Mouse (Mus musculus) hindbrain, embryonic 10.5 days (tissue): ENCODE results near the gene Cmc2. TPM values are rescaled to one million over a fixed set of nuclear protein-coding genes. Genes with fewer than 3 reads are reported as not detected.

Experiments used
- DNase-seq: peaks from one replicate; pipeline ENCODE4 v3.0.0-alpha.2; 2017; ENCODE audit warnings: low spot score
- H3K27ac ChIP-seq: fragments of 300-500 bp; sonication (generic); 2 replicates; pipeline ENCODE4 v1.5.1; 2016; ENCODE audit warnings: mild to moderate bottlenecking, moderate library complexity
- H3K27me3 ChIP-seq: fragments of 300-500 bp; sonication (generic); 2 replicates; pipeline ENCODE4 v1.6.1; 2016; ENCODE audit warnings: mild to moderate bottlenecking; ENCODE audit not compliant: poor library complexity, insufficient read depth, severe bottlenecking
- H3K36me3 ChIP-seq: fragments of 300-500 bp; sonication (generic); 2 replicates; pipeline ENCODE4 v1.6.1; 2016; ENCODE audit warnings: mild to moderate bottlenecking, moderate library complexity
- H3K4me1 ChIP-seq: fragments of 300-500 bp; sonication (generic); replicated peaks from 2 replicates; pipeline ENCODE4 v1.6.1; 2016; ENCODE audit warnings: mild to moderate bottlenecking
- H3K4me3 ChIP-seq: fragments of 300-500 bp; sonication (generic); 2 replicates; pipeline ENCODE4 v1.5.1; 2016; ENCODE audit warnings: mild to moderate bottlenecking, moderate library complexity
- H3K9me3 ChIP-seq: fragments of 300-500 bp; sonication (generic); 2 replicates; pipeline ENCODE4 v1.6.1; 2016; ENCODE audit warnings: mild to moderate bottlenecking, moderate library complexity
- WGBS: fragments of 180-500 bp; shearing (Covaris S2); methylation state at CpG from one replicate; pipeline ENCODE4 v1.1.7; 2016; 5-methylcytosine and 5-hydroxymethylcytosine counted together
- polyA plus RNA-seq: library from polyadenylated mRNA; unstranded; fragments of >200 nt; fragmentation: Nextera tagmentation; extraction: Ambion mirVana; gene quantifications from 2 replicates; pipeline ENCODE4 v1.2.1, GENCODE M21; 2016

Gene Cmc2
- polyA plus RNA-seq, 1 experiment from 2014 or later: 79.7 TPM

DNA sequence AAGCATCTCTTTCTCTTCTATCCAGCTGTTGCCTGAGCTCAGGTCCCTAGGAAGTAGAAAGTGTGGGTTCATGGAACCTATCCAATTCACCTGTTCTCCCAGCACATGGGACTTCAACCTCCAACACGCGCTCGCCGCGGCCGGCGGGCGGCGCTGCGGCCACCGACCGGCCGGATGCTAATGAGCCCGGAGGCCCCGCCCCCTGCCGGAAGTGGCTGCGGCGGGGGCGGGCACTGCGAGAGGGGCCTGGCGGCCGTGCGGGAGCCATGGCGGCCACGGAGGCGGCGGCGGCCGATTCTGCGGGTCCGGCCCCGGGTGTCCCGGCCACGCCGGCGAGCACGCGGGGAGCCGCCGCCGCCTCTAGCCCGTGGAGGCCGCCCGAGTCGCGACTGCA is 21.9 kb upstream of the Cmc2 start, which contains the start of gene Atmin:
TSS of gene Atmin (plus strand) at position 233 of the 394 bp plus-strand sequence.
- H3K4me1 ChIP-seq: peaks cover 35% of the 10 kb centered on the region
- peak within 1 kb of the TSS; percentile 89 for H3K4me3 ChIP-seq
- H3K27me3 ChIP-seq: no peaks in the 10 kb centered on the region
- peaks cover 47% of the 10 kb centered on the region for H3K36me3 ChIP-seq
- H3K27ac ChIP-seq: peak within 1 kb of the TSS; percentile 89
- DNase-seq: peak; percentile 85
- WGBS: under 1% methylated on average over 46 of the region's 46 CpGs
- no peaks in the 10 kb centered on the region for H3K9me3 ChIP-seq

DNA sequence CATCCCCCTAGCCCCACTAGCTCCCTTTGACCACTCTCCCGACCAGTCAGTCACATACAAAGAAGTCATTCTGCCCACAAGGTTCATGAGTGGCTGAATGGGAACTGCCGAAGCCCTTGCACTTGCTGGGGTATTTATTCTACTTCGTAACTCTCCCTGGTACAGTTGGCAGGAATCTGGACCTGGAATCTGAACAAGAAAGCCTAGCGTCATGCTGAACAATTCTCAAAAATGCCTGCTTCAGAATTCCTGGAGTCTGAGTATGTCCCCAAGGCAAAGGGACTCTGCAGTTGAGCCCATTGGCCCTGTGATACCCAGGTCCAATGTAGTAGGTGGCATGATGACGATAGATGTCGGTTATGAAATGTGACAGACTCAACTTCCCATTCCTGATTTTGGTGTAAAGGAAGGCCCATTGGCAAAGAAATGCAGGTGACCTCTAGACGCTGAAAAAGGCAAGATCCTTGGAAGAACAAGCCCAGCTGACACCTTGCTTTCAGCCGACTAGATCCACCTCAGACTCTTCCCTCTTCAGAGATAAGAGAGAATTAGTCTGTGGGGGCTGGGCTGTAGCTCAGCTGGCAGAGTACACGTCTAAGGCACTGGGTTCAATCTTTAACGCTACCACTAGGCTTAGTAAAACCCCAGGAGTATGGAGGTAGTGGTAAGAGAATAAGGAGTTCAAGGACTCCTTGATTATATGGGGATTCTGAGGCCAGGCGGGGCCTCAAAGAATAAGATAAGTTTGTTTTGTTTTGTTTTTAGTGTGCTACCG is 21.2 kb upstream of the Cmc2 start:
- no peaks in the 10 kb centered on the region for H3K27me3 ChIP-seq
- H3K4me3 ChIP-seq: no peak overlapping the region
- no peak for DNase-seq
- 83% methylated on average over 12 of the region's 12 CpGs for WGBS
- no peak overlapping the region for H3K27ac ChIP-seq
- peaks cover 50% of the 10 kb centered on the region for H3K36me3 ChIP-seq
- peaks cover 32% of the 10 kb centered on the region for H3K4me1 ChIP-seq
- no peaks in the 10 kb centered on the region for H3K9me3 ChIP-seq

DNA sequence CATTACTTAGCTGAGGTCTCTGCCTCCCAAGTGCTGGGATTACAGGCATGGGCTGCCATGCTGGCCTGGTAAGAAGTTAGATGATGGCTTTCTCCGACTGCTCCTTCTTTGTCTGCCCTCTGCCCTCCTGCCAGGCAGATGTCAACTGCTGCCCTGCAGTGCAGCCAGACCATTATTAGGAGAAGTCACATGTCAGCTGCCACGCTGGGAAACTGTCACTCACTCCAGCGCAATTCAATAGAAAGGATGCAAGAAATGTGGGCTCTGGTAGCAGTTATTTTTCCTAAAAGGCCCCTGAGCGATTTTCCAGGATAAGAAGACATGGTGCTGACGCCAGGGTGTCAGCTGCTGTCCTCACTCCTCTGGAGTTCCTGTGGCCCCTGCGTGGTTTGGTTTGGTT is 14.3 kb upstream of the Cmc2 start:
- Histone ChIP-seq H3K4me3 (no peak overlapping the region), H3K27ac (0 out of 2 replicates have a peak overlapping the region, but pooled peaks have one; percentile 40), H3K36me3 (peaks cover 97% of the 10 kb centered on the region), H3K27me3 (no peaks in the 10 kb centered on the region), H3K9me3 (no peaks in the 10 kb centered on the region), H3K4me1 (peaks cover 6% of the 10 kb centered on the region; the same call in 1 of the 2 replicates)
- DNase-seq: peak; percentile 55
- WGBS: 28% methylated on average over 6 of the region's 6 CpGs

DNA sequence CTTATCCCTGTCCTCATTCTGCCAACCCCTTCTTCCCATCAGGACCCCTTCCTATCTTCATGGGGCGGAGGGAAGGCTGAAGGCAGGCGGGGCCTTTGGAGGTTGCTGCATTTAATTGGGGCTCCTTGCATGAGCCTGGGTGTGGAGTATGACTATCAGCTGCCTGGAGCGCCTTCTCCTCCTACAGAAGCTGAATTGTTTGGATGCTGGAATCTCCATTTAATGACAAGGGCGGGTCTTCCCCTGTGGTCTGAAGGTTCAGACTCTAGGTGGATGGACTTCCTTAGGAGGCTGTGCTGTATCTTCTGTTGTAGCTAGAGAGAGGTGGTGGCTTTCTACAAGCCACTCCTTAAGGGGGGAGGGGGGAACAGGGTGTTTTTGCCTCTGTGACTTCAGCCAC is 13.7 kb upstream of the Cmc2 start:
- Histone ChIP-seq H3K27ac (peak overlapping the region; percentile 40; the same call in 1 of the 2 replicates), H3K36me3 (peaks cover 97% of the 10 kb centered on the region), H3K9me3 (no peaks in the 10 kb centered on the region), H3K4me1 (peaks cover 6% of the 10 kb centered on the region; the same call in 1 of the 2 replicates), H3K27me3 (no peaks in the 10 kb centered on the region), H3K4me3 (no peak overlapping the region)
- DNase-seq: no peak
- 87% methylated on average over 4 of the region's 4 CpGs for WGBS

DNA sequence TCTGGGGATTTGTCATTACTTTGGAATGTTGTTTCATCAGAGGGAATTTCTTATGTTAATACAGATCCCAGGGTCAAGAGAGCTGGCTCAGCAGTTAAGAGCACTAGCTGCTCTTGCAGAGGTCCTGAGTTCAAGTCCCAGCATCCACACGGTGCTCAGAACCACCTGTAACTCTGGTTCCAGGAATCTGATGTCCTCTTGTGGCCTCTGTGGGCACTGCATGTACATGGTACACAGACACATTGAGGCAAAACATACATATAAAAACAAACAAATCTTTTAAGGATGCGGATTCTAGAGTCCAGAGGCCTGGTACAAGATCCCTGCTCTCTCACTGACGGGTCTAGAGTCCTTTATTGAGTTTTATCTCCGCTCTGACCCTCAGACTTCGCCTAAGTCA is 7.3 kb upstream of the Cmc2 start:
- 89% methylated on average over 5 of the region's 5 CpGs for WGBS
- Histone ChIP-seq H3K9me3 (no peaks in the 10 kb centered on the region), H3K27ac (no peak overlapping the region), H3K4me1 (no peaks in the 10 kb centered on the region), H3K4me3 (no peak overlapping the region), H3K36me3 (peaks cover 99% of the 10 kb centered on the region), H3K27me3 (no peaks in the 10 kb centered on the region)
- no peak for DNase-seq

DNA sequence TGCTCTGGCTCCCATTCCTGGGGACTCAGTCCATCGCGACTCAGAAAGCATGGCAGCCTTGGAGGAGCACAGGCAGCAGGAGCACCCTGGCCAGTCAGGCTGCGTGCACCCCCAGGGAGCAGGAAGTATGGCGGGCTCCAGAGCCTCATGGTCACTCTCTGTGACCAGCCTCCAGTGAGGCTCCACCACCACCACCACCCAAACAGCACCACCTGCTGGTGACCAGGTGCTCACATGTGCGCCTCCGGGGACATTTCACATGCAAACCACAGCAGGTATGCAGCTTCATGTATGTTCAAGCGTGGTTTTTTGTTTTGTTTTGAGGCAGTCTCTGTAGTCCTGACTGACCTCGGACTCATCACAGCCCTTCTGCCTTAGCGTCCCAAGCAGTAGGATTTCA is 6.6 kb upstream of the Cmc2 start:
- Histone ChIP-seq H3K36me3 (peaks cover 96% of the 10 kb centered on the region), H3K27ac (no peak overlapping the region), H3K4me1 (no peaks in the 10 kb centered on the region), H3K9me3 (no peaks in the 10 kb centered on the region), H3K4me3 (no peak overlapping the region), H3K27me3 (no peaks in the 10 kb centered on the region)
- WGBS: 86% methylated on average over 9 of the region's 9 CpGs
- peak; percentile 16 for DNase-seq

DNA sequence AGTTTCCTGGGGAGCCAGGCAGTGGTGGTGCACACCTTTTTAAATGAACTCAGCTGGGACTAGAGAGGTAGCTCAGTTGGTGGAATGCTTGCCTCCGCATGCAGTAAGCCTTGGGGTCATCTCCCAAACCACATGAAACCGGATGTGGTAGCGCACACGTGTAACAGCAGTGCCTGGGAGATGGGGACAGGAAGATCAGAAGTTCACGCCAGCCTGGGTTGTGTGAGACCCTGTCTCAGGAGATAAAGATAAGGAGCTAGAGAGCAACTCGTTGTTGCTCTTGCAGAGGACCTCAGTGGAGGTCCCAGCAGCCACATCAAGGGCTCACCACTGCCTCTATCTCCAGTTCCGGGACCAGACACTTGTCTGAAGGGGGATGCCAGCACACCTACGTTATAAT is 2.3 kb upstream of the Cmc2 start:
- Histone ChIP-seq H3K4me3 (no peak overlapping the region), H3K27me3 (no peaks in the 10 kb centered on the region), H3K9me3 (no peaks in the 10 kb centered on the region), H3K36me3 (peaks cover 54% of the 10 kb centered on the region), H3K27ac (no peak overlapping the region), H3K4me1 (peaks cover 19% of the 10 kb centered on the region)
- DNase-seq: no peak
- 95% methylated on average over 8 of the region's 8 CpGs for WGBS

DNA sequence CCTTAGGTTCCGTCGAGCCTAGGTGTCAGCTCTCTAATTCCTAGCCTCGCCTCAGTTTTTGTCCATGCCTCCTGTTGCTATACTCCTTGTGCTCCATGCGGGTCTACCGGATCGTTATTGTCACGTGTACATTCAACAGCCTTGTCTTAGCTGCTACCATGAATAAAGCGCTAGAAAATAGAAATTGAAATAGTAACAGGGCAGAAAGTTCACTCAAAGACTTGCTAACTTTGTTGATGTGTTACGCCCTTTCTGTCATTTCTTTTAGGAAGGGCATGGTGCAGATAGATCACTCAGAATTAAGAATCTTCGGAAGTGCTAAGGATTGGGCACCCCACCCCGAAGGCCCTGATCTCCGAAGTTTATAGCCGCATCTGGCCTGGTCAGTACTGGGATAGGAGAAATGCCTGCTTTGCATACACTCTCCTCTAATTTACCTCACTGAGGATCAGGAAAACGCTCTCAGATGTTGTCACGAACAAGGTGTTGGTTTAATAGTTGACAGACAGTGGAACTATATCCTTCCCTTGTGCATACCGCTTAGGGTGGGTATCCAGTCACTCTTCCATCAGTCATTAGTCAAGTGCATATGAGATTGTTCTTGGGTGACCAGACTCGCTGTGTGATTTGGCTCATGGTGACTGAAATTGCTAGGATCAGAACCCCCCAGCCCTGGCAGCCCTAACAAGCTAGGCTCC is 954 bp upstream of the Cmc2 start:
- H3K4me1 ChIP-seq: peaks cover 19% of the 10 kb centered on the region
- peaks cover 41% of the 10 kb centered on the region for H3K36me3 ChIP-seq
- H3K4me3 ChIP-seq: peak overlapping the region; percentile 90
- WGBS: 37% methylated on average over 17 of the region's 17 CpGs
- peak overlapping the region; percentile 97 for H3K27ac ChIP-seq
- H3K9me3 ChIP-seq: no peaks in the 10 kb centered on the region
- H3K27me3 ChIP-seq: no peaks in the 10 kb centered on the region
- no peak for DNase-seq

DNA sequence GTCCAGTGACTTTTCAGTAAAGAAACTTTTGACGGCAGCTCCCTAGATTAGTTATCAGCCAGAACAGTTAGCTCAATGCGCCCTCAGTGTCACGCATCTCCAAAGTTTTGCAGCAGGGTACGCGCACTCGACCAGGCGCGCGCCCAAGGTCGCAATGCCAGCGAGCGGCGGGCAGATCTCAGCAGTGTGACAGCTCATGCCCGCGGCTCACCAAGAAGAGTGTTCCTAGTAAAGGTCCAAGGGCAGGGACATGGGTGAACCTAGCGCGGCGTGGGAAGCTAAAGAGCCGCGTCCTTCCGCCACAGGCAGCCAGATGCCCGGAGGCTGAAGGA is 284 bp downstream of the Cmc2 start:
- DNase-seq: no peak
- under 1% methylated on average over 22 of the region's 22 CpGs for WGBS
- no peaks in the 10 kb centered on the region for H3K9me3 ChIP-seq
- peak overlapping the region; percentile 97 for H3K27ac ChIP-seq
- H3K36me3 ChIP-seq: peaks cover 40% of the 10 kb centered on the region
- peak overlapping the region; percentile 90 for H3K4me3 ChIP-seq
- H3K4me1 ChIP-seq: peaks cover 19% of the 10 kb centered on the region
- H3K27me3 ChIP-seq: no peaks in the 10 kb centered on the region

DNA sequence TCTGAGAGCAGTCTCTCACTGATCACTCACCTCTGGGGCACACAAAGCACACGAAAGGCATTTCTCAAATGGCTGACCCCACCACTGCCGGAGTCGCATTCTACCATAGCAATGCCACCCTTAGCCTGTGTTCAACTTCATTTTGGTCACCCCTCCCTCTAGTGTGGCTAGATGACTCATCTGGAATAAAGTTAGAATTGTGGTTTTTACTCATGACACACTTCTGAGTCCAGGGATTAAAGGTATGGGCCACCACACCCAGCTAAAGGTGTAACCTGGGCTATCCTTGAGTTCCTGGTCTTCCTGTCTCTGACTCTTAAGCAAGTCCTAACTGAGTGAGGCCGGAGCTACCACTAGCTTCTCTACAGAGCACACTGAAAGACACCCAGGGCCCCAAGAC is 15.4 kb downstream of the Cmc2 start:
- 94% methylated on average over 4 of the region's 4 CpGs for WGBS
- H3K4me1 ChIP-seq: no peaks in the 10 kb centered on the region

DNA sequence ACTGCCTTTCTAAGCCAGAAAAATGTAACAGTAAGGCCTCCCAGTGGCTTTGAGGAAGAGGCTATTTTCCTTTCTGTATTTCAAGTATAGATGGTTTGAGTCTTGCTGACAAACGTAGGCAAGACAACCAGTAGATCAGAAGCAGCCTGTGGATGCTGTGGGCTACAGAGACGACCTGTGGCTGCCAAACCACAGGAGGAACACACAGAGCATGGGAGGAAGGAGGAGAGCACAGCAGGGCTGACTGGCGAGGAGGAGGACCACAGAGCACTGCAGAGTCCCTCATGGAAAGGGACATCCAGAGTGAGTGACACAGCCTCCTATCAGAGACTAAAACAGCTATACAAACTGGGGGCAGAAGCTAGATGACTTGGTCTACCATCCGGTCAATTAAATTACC is 16.0 kb downstream of the Cmc2 start:
- WGBS: 94% methylated on average over 4 of the region's 4 CpGs

More for the DNA sequence above, 15.4 kb downstream of the Cmc2 start:
- no peak for DNase-seq
- peaks cover 5% of the 10 kb centered on the region for H3K9me3 ChIP-seq
- H3K4me3 ChIP-seq: no peak overlapping the region
- no peaks in the 10 kb centered on the region for H3K27me3 ChIP-seq
- H3K27ac ChIP-seq: no peak overlapping the region
- H3K36me3 ChIP-seq: peaks cover 66% of the 10 kb centered on the region

DNA sequence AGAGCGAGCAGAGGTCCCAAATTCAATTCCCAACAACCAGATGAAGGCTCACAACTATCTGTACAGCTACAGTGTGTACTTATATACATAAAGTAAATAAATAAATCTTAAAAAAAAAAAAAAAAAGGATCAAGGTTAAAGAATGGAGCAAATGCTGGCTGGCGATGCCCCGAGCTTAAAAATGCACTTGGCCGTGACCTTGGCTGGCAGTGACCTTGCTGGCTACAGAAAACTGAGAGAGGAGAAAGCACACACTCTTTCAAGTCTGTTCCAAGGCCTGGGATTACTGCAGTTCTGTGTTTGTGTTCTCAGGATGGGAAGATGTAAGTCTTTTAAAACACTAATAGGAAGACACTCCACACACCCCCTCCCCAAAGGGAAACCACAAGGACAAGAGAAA is 16.5 kb downstream of the Cmc2 start:
- peaks cover 55% of the 10 kb centered on the region for H3K36me3 ChIP-seq
- WGBS: 98% methylated on average over 4 of the region's 4 CpGs

More for the DNA sequence above, 16.0 kb downstream of the Cmc2 start:
- Histone ChIP-seq H3K27ac (no peak overlapping the region), H3K9me3 (peaks cover 5% of the 10 kb centered on the region), H3K4me1 (no peaks in the 10 kb centered on the region), H3K27me3 (no peaks in the 10 kb centered on the region), H3K4me3 (no peak overlapping the region), H3K36me3 (peaks cover 61% of the 10 kb centered on the region)
- DNase-seq: no peak

DNA sequence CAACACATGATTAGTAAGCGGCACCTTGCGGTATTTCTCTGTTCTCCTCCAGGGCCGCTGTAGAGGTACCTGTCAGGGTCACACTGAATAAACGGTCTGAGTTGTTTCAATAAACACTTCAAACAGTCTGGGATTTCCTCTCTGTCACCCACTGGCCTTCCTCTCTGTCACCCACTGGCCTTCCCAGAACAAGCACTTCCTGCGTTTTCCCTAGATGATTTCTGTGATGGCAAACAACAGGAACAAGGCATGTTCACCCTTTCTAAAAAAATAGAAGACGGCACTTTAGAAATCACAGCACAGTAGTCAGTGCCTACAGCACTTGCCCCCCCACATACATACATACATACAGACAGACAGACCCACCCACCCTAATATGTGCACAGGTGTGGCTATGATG is 25.7 kb downstream of the Cmc2 start:
- Histone ChIP-seq H3K4me1 (no peaks in the 10 kb centered on the region), H3K9me3 (peaks cover 8% of the 10 kb centered on the region; the same call in 1 of the 2 replicates), H3K36me3 (peaks cover 22% of the 10 kb centered on the region), H3K4me3 (no peak overlapping the region), H3K27me3 (no peaks in the 10 kb centered on the region), H3K27ac (no peak overlapping the region)
- 91% methylated on average over 6 of the region's 6 CpGs for WGBS
- DNase-seq: no peak

More for the DNA sequence above, 16.5 kb downstream of the Cmc2 start:
- Histone ChIP-seq H3K27me3 (no peaks in the 10 kb centered on the region), H3K4me1 (no peaks in the 10 kb centered on the region), H3K27ac (no peak overlapping the region), H3K9me3 (peaks cover 5% of the 10 kb centered on the region), H3K4me3 (no peak overlapping the region)
- DNase-seq: no peak
